Mouse (Mus musculus): ENCODE measurements around the gene Gm4847. TPM values are rescaled to one million over a fixed set of nuclear protein-coding genes. Genes with fewer than 3 reads are reported as not detected.

Gene Gm4847
- total RNA-seq (2023; ENCODE audit: inconsistent age), result not detected in 4 replicates

GRCm38 (mm10) chr1:166647593-166647992 is at the start of gene Gm4847:
TSS of gene Gm4847 (minus strand) at chr1:166647693.

GRCm38 (mm10) chr1:166681745-166682144 is 34.3 kb upstream of the Gm4847 start, which contains the start of gene Fmo9:
TSS of gene Fmo9 (minus strand) at chr1:166681845.

Other genes with a start within 250 kb of the Gm4847 start
- gene Pogk, start 237.8 kb downstream of the Gm4847 start, total RNA-seq (2023; ENCODE audit: inconsistent age), result 14.4 to 20.0 TPM (median 17.9 TPM) in 4 replicates
- not detected in 4 replicates for gene Gm4846, start 150.1 kb downstream of the Gm4847 start, total RNA-seq (2023; ENCODE audit: inconsistent age)
- not detected in 4 replicates for gene Fmo9, start 34.2 kb upstream of the Gm4847 start, total RNA-seq (2023; ENCODE audit: inconsistent age)